Mouse (Mus musculus) liver, adult 2 months (tissue): Measurements from ENCODE around the gene Hdac7.

Experiments
- CTCF ChIP-seq: fragments of 200-500 bp; IDR thresholded peaks from 2 replicates; pipeline ENCODE4 v1.5.1; 2011; ENCODE audit warnings: low read depth, low read length, control low read depth
- POLR2A ChIP-seq: fragments of 200-500 bp; IDR thresholded peaks from 2 replicates; pipeline ENCODE4 v1.6.1; 2011; ENCODE audit warnings: low read length, control low read depth; ENCODE audit not compliant: insufficient read depth; ENCODE audit errors: extremely low read depth

- TF ChIP-seq CTCF (no peak), POLR2A (no peak)
Measured at GRCm38 (mm10) chr15:97778311-97779098, 65.8 kb downstream of the Hdac7 start, which contains the start of gene Slc48a1.
